Mouse (Mus musculus) monocyte, adult 2 months (primary cell): Measurements from ENCODE around the gene Col4a6.

ENCODE experiments used
- DNase-seq, 2 experiments: peaks; one replicate each; pipeline ENCODE4 v3.0.0; 2022; ENCODE audit warnings: low spot score in 2 of 2, low read depth in 1 of 2

The Col4a6 gene

GRCm38 (mm10) chrX:141473470-141474302, at the start of gene Col4a6:
Gene Col4a6, minus strand, starts transcription at chrX:141474076.
- no peak for DNase-seq

- DNase-seq, result no peak
These were observed 29.2 kb upstream of the Col4a6 start for GRCm38 (mm10) chrX:141503125-141503524.

GRCm38 (mm10) chrX:141494545-141494944, 20.7 kb upstream of the Col4a6 start:
- no peak for DNase-seq

- DNase-seq, result no peak
These were observed 1.9 kb upstream of the Col4a6 start for GRCm38 (mm10) chrX:141475566-141476327.

- DNase-seq, result no peak
These were observed 1.2 kb upstream of the Col4a6 start, which contains the start of gene Col4a5 for GRCm38 (mm10) chrX:141475110-141475509. Gene Col4a5, plus strand, starts transcription at chrX:141475385.

- DNase-seq, result no peak
These were observed 25.9 kb downstream of the Col4a6 start for GRCm38 (mm10) chrX:141447936-141448335.

GRCm38 (mm10) chrX:141439423-141439822, 34.5 kb downstream of the Col4a6 start:
- DNase-seq, result no peak

GRCm38 (mm10) chrX:141436780-141437179, 37.1 kb downstream of the Col4a6 start:
- DNase-seq, result no peak

- DNase-seq, result no peak
These were observed 58.6 kb downstream of the Col4a6 start for GRCm38 (mm10) chrX:141415318-141415717.

- DNase-seq, result no peak
These were observed 77.6 kb downstream of the Col4a6 start for GRCm38 (mm10) chrX:141396243-141396642.

GRCm38 (mm10) chrX:141385399-141386105, 88.3 kb downstream of the Col4a6 start:
- no peak for DNase-seq

- no peak for DNase-seq
These were observed 89.2 kb downstream of the Col4a6 start for GRCm38 (mm10) chrX:141384632-141385031.

- no peak for DNase-seq
These were observed 103.6 kb downstream of the Col4a6 start for GRCm38 (mm10) chrX:141370276-141370675.

- DNase-seq, result no peak
These were observed 110.5 kb downstream of the Col4a6 start for GRCm38 (mm10) chrX:141363331-141363730.

GRCm38 (mm10) chrX:141341417-141341816, 132.5 kb downstream of the Col4a6 start:
- no peak for DNase-seq

- DNase-seq, result no peak
These were observed 145.8 kb downstream of the Col4a6 start for GRCm38 (mm10) chrX:141328044-141328443.

GRCm38 (mm10) chrX:141324201-141324600, 149.7 kb downstream of the Col4a6 start:
- no peak for DNase-seq

GRCm38 (mm10) chrX:141316217-141316616, 157.7 kb downstream of the Col4a6 start:
- DNase-seq, result no peak

GRCm38 (mm10) chrX:141315795-141316194, 158.1 kb downstream of the Col4a6 start:
- DNase-seq, result no peak

- DNase-seq, result no peak
These were observed 181.0 kb downstream of the Col4a6 start for GRCm38 (mm10) chrX:141292702-141293462.

- DNase-seq, result no peak
These were observed 197.5 kb downstream of the Col4a6 start for GRCm38 (mm10) chrX:141276397-141276796.
